Mouse (Mus musculus) embryonic facial prominence, embryonic 13.5 days (tissue): Measurements from ENCODE around the gene Ppp3ca. TPM values are rescaled to one million over a fixed set of nuclear protein-coding genes. Genes with fewer than 3 reads are reported as not detected.
"Not testable (repeated sequence)": the region's sequence is repeated elsewhere in the genome, so short reads cannot be mapped to it uniquely, and the experiment has no call there.

ENCODE experiments used
- ATAC-seq: fragments of 200-750 bp; cut with Nextera tagmentation; 2 replicates; pipeline ENCODE4 v1.8.0; 2017; ENCODE audit warnings: low read depth; ENCODE audit not compliant: insufficient number of reproducible peaks, insufficient read depth, low FRiP score, low TSS enrichment
- H3K27ac ChIP-seq: fragments of 300-500 bp; sonication (generic); 2 replicates; pipeline ENCODE4 v1.5.1; 2015; ENCODE audit warnings: moderate library complexity, mild to moderate bottlenecking, inconsistent platforms
- H3K27me3 ChIP-seq: fragments of 300-500 bp; sonication (generic); 2 replicates; pipeline ENCODE4 v1.6.1; 2015; ENCODE audit warnings: mild to moderate bottlenecking, inconsistent platforms
- H3K36me3 ChIP-seq: fragments of 300-500 bp; sonication (generic); 2 replicates; pipeline ENCODE4 v1.6.1; 2015; ENCODE audit warnings: mild to moderate bottlenecking, inconsistent platforms
- H3K4me1 ChIP-seq: fragments of 300-500 bp; sonication (generic); 2 replicates; pipeline ENCODE4 v1.6.1; 2015; ENCODE audit warnings: inconsistent platforms
- H3K4me2 ChIP-seq: fragments of 300-500 bp; sonication (generic); 2 replicates; pipeline ENCODE4 v1.6.1; 2015; ENCODE audit warnings: moderate library complexity, mild to moderate bottlenecking, inconsistent platforms
- H3K4me3 ChIP-seq: fragments of 300-500 bp; sonication (generic); 2 replicates; pipeline ENCODE4 v1.5.1; 2015; ENCODE audit warnings: mild to moderate bottlenecking, inconsistent platforms
- H3K9ac ChIP-seq: fragments of 300-500 bp; sonication (generic); 2 replicates; pipeline ENCODE4 v1.6.1; 2015; ENCODE audit warnings: mild to moderate bottlenecking, inconsistent platforms
- H3K9me3 ChIP-seq: fragments of 300-500 bp; sonication (generic); 2 replicates; pipeline ENCODE4 v1.6.1; 2016; ENCODE audit warnings: inconsistent platforms
- WGBS: fragments of 180-500 bp; shearing (Covaris S2); methylation state at CpG from one replicate; pipeline ENCODE4 v1.1.7; 2015; ENCODE audit warnings: mixed read lengths; 5-methylcytosine and 5-hydroxymethylcytosine counted together
- polyA plus RNA-seq: library from polyadenylated mRNA; unstranded; fragments of >200 nt; fragmentation: Nextera tagmentation; extraction: Ambion mirVana; gene quantifications from 2 replicates; pipeline ENCODE4 v1.2.1, GENCODE M21; 2015

Ppp3ca gene
- polyA plus RNA-seq, 1 experiment from 2014 or later: 92.4 TPM

GRCm38 (mm10) chr3:136689793-136690543, 20.0 kb downstream of the Ppp3ca start:
- H3K4me2 ChIP-seq: no peak overlapping the region
- no peaks in the 10 kb centered on the region for H3K27me3 ChIP-seq
- H3K9ac ChIP-seq: no peak overlapping the region
- peaks cover 16% of the 10 kb centered on the region for H3K4me1 ChIP-seq
- no peak overlapping the region for H3K4me3 ChIP-seq
- 91% methylated on average over 7 of the region's 7 CpGs for WGBS
- no peaks in the 10 kb centered on the region for H3K36me3 ChIP-seq
- H3K27ac ChIP-seq: no peak overlapping the region
- no peak for ATAC-seq
- H3K9me3 ChIP-seq: no peaks in the 10 kb centered on the region

- Histone ChIP-seq H3K27ac (no peak overlapping the region), H3K9ac (no peak overlapping the region), H3K9me3 (no peaks in the 10 kb centered on the region), H3K4me1 (peaks cover 15% of the 10 kb centered on the region), H3K27me3 (no peaks in the 10 kb centered on the region), H3K36me3 (no peaks in the 10 kb centered on the region), H3K4me2 (no peak overlapping the region), H3K4me3 (no peak overlapping the region)
- WGBS: 73% methylated on average over 7 of the region's 7 CpGs
- no peak for ATAC-seq
Observed at GRCm38 (mm10) chr3:136691984-136692383, 22.1 kb downstream of the Ppp3ca start.

GRCm38 (mm10) chr3:136693547-136693946, 23.6 kb downstream of the Ppp3ca start:
- Histone ChIP-seq H3K4me2 (no peak overlapping the region), H3K9me3 (no peaks in the 10 kb centered on the region), H3K9ac (no peak overlapping the region), H3K36me3 (no peaks in the 10 kb centered on the region), H3K27ac (no peak overlapping the region), H3K27me3 (no peaks in the 10 kb centered on the region), H3K4me3 (no peak overlapping the region), H3K4me1 (peaks cover 11% of the 10 kb centered on the region)
- 94% methylated on average over 1 of the region's 1 CpGs for WGBS
- no peak for ATAC-seq

DNA sequence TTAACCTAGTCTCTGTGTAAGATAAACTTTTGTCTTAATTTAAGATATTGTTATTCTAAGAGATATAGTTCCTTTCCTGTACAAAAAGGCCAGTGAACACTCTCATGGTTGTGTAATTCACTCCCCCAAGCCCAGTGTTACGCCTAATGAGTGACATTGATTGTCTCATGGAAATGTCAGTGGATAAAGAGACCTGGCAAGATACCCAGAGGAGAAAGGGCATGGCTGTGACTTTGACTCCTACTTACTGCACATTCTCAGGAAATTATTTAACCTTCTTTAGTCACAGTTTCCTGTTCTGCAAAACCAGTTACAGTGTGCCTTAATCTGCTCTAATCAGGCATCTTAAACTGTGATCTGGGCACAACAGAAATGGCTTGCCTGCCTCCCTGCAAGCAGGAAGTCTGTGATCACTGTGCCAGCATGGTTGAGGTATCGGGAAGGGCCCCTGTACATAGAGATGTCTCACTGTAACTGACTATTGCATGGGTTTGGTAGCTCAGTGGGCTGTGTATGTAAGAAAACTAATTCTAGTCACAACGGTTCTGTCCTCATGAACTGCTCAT, 27.8 kb downstream of the Ppp3ca start:
- Histone ChIP-seq H3K36me3 (no peaks in the 10 kb centered on the region), H3K4me1 (0 out of 2 replicates have a peak, but pooled peaks cover 6% of the 10 kb centered on the region), H3K9me3 (no peaks in the 10 kb centered on the region), H3K27ac (no peak overlapping the region), H3K4me2 (no peak overlapping the region), H3K4me3 (no peak overlapping the region), H3K9ac (no peak overlapping the region), H3K27me3 (no peaks in the 10 kb centered on the region)
- WGBS: 79% methylated on average over 3 of the region's 3 CpGs
- ATAC-seq: no peak

DNA sequence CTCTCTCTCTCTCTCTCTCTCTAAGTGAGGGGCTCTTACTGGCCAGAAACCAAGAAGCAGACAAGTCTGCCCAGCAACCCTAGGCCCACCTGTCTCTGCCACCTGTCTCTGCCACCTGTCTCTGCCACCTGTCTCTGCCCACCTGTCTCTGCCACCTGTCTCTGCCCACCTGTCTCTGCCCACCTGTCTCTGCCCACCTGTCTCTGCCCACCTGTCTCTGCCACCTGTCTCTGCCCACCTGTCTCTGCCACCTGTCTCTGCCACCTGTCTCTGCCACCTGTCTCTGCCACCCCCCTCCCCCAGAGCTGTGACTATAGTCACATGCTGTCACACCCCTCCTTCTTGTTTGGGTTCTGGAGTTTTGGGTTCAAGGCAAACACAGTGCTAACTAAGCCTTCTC, 29.8 kb downstream of the Ppp3ca start:
- ATAC-seq, H3K27ac ChIP-seq, H3K36me3 ChIP-seq, H3K9me3 ChIP-seq, H3K9ac ChIP-seq, H3K27me3 ChIP-seq, H3K4me3 ChIP-seq, H3K4me1 ChIP-seq, H3K4me2 ChIP-seq: not testable (repeated sequence)

- no peak overlapping the region for H3K27ac ChIP-seq
- no peak overlapping the region for H3K4me3 ChIP-seq
- H3K4me2 ChIP-seq: no peak overlapping the region
- H3K4me1 ChIP-seq: 0 out of 2 replicates have a peak, but pooled peaks cover 11% of the 10 kb centered on the region
- ATAC-seq: no peak
- no peaks in the 10 kb centered on the region for H3K36me3 ChIP-seq
- no peak overlapping the region for H3K9ac ChIP-seq
- 82% methylated on average over 11 of the region's 11 CpGs for WGBS
- no peaks in the 10 kb centered on the region for H3K9me3 ChIP-seq
- no peaks in the 10 kb centered on the region for H3K27me3 ChIP-seq
Observed at GRCm38 (mm10) chr3:136700447-136701009, 30.6 kb downstream of the Ppp3ca start.

DNA sequence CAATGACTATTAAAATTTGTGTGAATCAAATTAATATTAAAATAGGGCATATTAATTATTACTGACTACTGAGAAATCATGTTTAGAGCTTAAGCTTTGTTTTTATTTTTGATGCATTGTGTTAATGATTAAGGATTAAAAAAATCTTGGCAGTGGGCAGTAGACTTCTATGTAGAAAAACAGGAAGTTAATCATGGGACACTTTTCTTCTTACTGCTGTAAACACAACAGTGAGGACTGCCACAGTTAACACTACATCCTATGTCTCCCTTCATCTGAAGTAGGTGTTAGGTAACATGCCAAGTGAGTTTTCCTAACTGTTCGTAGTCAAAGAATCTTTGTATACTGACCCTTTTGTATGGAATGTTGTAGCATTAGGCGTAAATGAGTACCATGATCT, 32.9 kb downstream of the Ppp3ca start:
- Histone ChIP-seq H3K4me3 (no peak overlapping the region), H3K36me3 (no peaks in the 10 kb centered on the region), H3K9ac (no peak overlapping the region), H3K4me2 (no peak overlapping the region), H3K27me3 (no peaks in the 10 kb centered on the region), H3K27ac (no peak overlapping the region), H3K4me1 (peaks cover 22% of the 10 kb centered on the region), H3K9me3 (no peaks in the 10 kb centered on the region)
- 88% methylated on average over 2 of the region's 2 CpGs for WGBS
- no peak for ATAC-seq

DNA sequence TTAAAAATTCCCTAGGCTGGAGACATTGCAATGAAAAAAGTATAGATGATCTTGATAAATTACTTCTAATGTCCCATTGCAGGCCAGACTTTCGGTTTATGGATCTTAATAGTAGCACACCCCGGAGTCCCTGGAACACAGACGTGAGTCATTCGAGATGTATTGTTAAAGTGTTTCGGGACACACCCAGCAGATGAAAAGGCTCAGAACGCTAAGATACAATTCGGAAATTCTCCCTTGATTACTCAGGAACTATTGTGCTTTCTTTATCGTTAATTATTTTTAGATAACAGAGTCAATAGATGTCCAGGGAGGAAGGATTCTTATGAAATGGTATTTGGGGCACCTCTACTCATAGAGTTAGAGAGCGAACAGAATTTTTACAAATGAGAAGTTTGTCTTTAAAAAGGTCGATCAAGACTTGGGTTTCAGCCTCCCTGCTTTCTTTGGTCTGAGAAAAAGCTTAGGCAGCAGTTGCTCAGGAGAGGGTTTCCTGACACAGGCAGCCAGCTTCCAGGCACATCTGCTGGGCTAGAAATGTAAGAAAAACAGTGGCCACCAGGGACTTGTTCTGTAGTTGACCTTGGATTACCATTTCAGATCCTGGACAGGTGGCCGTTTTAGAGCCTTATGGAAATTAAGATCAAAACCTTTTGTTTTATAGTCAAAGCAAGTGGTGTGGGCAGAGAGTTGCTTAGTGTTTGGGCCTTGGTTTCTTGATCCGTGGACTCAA, 34.8 kb downstream of the Ppp3ca start:
- Histone ChIP-seq H3K27ac (no peak overlapping the region), H3K9me3 (no peaks in the 10 kb centered on the region), H3K9ac (no peak overlapping the region), H3K4me2 (no peak overlapping the region), H3K36me3 (no peaks in the 10 kb centered on the region), H3K27me3 (no peaks in the 10 kb centered on the region), H3K4me3 (no peak overlapping the region), H3K4me1 (peaks cover 20% of the 10 kb centered on the region)
- ATAC-seq: no peak
- WGBS: 71% methylated on average over 12 of the region's 12 CpGs

DNA sequence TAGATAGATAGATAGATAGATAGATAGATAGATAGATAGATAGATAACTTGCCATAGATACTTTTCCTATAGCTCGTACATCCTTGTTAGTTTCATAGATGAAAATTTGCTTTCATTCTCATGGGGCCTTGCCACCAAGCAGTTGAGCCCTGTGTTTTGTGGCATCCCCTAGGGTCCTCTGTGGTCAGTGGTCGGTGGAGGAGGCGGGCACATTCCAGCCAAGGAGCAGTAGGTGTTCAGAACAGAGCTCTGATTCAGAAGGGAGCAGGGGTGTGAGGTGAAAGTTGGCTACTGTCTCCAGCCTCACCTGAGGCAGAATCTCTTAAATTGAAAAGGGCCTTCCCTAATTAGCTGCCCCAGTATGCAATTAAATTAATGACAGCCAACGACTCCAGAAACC, 36.1 kb downstream of the Ppp3ca start:
- no peak overlapping the region for H3K4me2 ChIP-seq
- no peaks in the 10 kb centered on the region for H3K9me3 ChIP-seq
- H3K27ac ChIP-seq: no peak overlapping the region
- H3K27me3 ChIP-seq: no peaks in the 10 kb centered on the region
- no peak for ATAC-seq
- H3K4me1 ChIP-seq: peaks cover 20% of the 10 kb centered on the region
- H3K36me3 ChIP-seq: no peaks in the 10 kb centered on the region
- no peak overlapping the region for H3K4me3 ChIP-seq
- no peak overlapping the region for H3K9ac ChIP-seq
- 52% methylated on average over 4 of the region's 4 CpGs for WGBS

DNA sequence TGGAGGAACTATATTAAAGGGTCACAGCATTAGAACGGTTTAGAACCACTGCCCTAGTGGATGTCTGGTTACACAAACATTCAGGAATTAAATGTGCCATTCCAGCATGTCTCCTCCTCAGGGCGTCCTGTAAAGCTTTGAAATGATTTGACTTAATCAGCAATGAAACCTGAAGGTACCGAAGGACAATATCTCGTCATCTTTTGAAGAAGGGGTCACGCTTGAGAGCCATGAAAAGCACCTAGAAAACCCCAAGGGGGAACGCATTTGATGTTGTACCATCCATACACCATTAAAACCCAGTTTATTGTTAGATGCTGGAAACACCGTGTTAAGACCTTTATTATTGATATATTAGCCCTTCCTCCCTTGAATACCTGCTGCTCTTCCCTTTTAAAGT, 36.8 kb downstream of the Ppp3ca start:
- Histone ChIP-seq H3K4me3 (no peak overlapping the region), H3K4me1 (peaks cover 20% of the 10 kb centered on the region), H3K4me2 (no peak overlapping the region), H3K27me3 (no peaks in the 10 kb centered on the region), H3K9ac (no peak overlapping the region), H3K36me3 (peaks cover 3% of the 10 kb centered on the region; the same call in 1 of the 2 replicates), H3K27ac (no peak overlapping the region), H3K9me3 (no peaks in the 10 kb centered on the region)
- WGBS: 70% methylated on average over 7 of the region's 7 CpGs
- no peak for ATAC-seq

GRCm38 (mm10) chr3:136707222-136708019, 37.5 kb downstream of the Ppp3ca start:
- Histone ChIP-seq H3K9me3 (no peaks in the 10 kb centered on the region), H3K9ac (no peak overlapping the region), H3K27ac (no peak overlapping the region), H3K27me3 (no peaks in the 10 kb centered on the region), H3K4me3 (no peak overlapping the region), H3K36me3 (peaks cover 4% of the 10 kb centered on the region; the same call in 1 of the 2 replicates), H3K4me2 (no peak overlapping the region), H3K4me1 (peaks cover 20% of the 10 kb centered on the region)
- 45% methylated on average over 3 of the region's 3 CpGs for WGBS
- ATAC-seq: no peak
